Mouse (Mus musculus) A20 (cell line): ENCODE data around the gene Vmn2r96.
A peak's percentile ranks its signal among the peaks of the same experiment; 100 is the strongest.
"Not testable (repeated sequence)": the region's sequence is repeated elsewhere in the genome, so short reads cannot be mapped to it uniquely, and the experiment has no call there.

Experiments used
- DNase-seq: peaks from one replicate; pipeline ENCODE4 v3.0.0-alpha.2; 2011; ENCODE audit warnings: low read depth, low spot score

Vmn2r96 gene

DNA sequence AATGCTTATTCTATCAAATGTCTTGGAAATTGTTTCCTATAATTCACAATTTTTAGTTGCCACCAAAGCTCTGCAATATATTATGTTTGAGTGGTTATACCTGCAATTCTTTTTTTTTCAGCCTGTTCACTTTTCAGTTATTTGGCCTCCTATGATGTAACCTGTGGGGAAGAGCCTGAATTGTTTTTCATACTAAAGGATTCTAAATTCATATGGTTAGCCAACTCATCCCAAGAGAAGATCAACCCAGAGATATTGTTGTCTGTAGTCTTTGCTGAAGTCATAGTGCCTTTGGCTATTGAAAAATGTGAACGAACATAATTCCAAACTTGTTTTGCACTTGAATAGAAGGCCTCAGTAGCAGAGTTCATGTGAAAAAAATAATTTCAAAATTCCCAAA is at the start of gene Vmn2r96:
Gene Vmn2r96 (plus strand): TSS at position 301 of the 400 bp plus-strand sequence.
- DNase-seq: not testable (repeated sequence)

GRCm38 (mm10) chr17:18523371-18523770 is 49.6 kb upstream of the Vmn2r96 start:
- DNase-seq: no peak

DNA sequence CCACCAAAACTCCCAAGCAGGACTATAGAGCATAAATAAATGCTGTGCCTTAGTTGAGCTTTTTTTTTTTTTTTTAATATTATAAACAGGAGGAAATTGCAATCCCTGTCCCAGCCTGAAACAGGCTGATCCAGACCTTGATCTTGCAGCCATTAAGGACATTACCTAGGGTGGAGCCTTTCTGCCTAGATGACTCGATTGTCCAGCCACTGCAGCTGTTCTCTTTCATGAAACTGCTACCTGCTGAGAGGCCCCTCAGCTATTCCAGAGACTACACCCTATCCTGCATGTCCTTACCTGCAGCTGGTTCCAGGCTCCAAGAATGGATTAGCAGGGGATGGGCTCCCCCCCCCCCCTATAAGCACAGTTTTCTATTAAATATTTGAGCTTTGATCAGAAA is 49.0 kb upstream of the Vmn2r96 start:
- DNase-seq: no peak

- DNase-seq: peak; percentile 86
Measured at GRCm38 (mm10) chr17:18558212-18559158, 14.5 kb upstream of the Vmn2r96 start.

- DNase-seq: peak; percentile 51
Measured at GRCm38 (mm10) chr17:18566186-18566585, 6.8 kb upstream of the Vmn2r96 start.

DNA sequence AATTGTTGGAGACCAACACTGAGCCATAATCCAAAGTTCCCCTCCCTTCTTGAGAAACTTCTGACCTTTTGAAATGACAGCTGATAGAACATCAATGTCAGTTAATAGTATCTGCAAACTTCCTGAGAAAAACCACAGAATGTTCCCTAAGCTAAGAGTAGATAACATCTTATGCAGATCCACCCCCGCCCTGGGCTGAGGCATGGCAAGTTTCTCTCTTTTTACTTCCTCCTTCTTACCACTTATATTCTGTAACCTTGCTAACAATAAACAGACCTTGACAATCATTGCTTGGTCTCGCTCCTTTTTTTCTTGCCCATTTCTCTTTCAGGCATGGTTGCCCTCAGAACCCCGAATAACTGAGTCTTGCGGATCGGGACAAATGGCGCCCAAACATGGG is 42.2 kb downstream of the Vmn2r96 start:
- DNase-seq: peak; percentile 22

DNA sequence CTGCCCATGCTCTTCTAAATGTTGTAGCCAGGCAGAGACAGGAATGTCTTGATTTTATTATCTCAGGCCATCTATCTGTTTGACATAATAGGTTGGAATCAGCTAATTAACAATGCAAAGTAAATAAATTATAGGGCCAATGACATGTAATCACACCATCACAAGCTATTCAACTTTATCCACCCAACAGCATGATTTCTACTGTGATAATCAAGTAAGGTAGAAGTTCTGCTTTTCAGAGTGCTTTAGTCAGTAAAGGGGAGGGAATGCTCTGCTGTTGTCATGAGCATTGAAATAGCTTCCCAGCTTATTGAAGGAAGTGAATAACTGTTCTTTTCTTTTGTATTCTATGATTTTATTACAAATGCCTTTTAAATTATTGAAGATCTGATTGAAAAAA is 53.6 kb downstream of the Vmn2r96 start:
- no peak for DNase-seq
